Mouse (Mus musculus): Measurements from ENCODE around the gene Ndst4. TPM values are rescaled to one million over a fixed set of nuclear protein-coding genes. Genes with fewer than 3 reads are reported as not detected.

Ndst4 gene
- polyA plus RNA-seq, 1 experiment from 2014 or later, result 0.38 TPM

- 65% methylated on average over 8 of the region's 8 CpGs for WGBS
- H3K4me3 ChIP-seq (ENCODE audit: low read depth, low read length), result no peak overlapping the region
- H3K9me3 ChIP-seq (ENCODE audit: control insufficient read depth, low read length), result no peaks in the 10 kb centered on the region
- H3K4me2 ChIP-seq (ENCODE audit: low read depth, low read length), result no peak overlapping the region
- ATAC-seq (ENCODE audit: low read depth), result no peak
- no peak overlapping the region for H3K9ac ChIP-seq (ENCODE audit: low read depth, low read length)
- H3K27me3 ChIP-seq (replicated peaks; ENCODE audit: control insufficient read depth, insufficient read depth, low read length), result no peaks in the 10 kb centered on the region
- no peaks in the 10 kb centered on the region for H3K36me3 ChIP-seq (ENCODE audit: control insufficient read depth, insufficient read depth, low read length)
- H3K4me1 ChIP-seq (ENCODE audit: control insufficient read depth, insufficient read depth, low read length), result no peaks in the 10 kb centered on the region
- no peak for DNase-seq (ENCODE audit: low spot score)
- no peak overlapping the region for H3K27ac ChIP-seq (replicated peaks; ENCODE audit: low read depth, low read length)
Measured at GRCm38 (mm10) chr3:125683460-125684230, 279.8 kb downstream of the Ndst4 start.

GRCm38 (mm10) chr3:125684583-125684982 lies 280.7 kb downstream of the Ndst4 start:
- no peaks in the 10 kb centered on the region for H3K4me1 ChIP-seq (ENCODE audit: control insufficient read depth, insufficient read depth, low read length)
- H3K4me2 ChIP-seq (ENCODE audit: low read depth, low read length), result no peak overlapping the region
- H3K9ac ChIP-seq (ENCODE audit: low read depth, low read length), result no peak overlapping the region
- H3K27ac ChIP-seq (replicated peaks; ENCODE audit: low read depth, low read length), result no peak overlapping the region
- no peaks in the 10 kb centered on the region for H3K36me3 ChIP-seq (ENCODE audit: control insufficient read depth, insufficient read depth, low read length)
- DNase-seq (ENCODE audit: low spot score), result no peak
- no peaks in the 10 kb centered on the region for H3K9me3 ChIP-seq (ENCODE audit: control insufficient read depth, low read length)
- 80% methylated on average over 1 of the region's 1 CpGs for WGBS
- ATAC-seq (ENCODE audit: low read depth), result no peak
- no peaks in the 10 kb centered on the region for H3K27me3 ChIP-seq (replicated peaks; ENCODE audit: control insufficient read depth, insufficient read depth, low read length)
- H3K4me3 ChIP-seq (ENCODE audit: low read depth, low read length), result no peak overlapping the region

DNA sequence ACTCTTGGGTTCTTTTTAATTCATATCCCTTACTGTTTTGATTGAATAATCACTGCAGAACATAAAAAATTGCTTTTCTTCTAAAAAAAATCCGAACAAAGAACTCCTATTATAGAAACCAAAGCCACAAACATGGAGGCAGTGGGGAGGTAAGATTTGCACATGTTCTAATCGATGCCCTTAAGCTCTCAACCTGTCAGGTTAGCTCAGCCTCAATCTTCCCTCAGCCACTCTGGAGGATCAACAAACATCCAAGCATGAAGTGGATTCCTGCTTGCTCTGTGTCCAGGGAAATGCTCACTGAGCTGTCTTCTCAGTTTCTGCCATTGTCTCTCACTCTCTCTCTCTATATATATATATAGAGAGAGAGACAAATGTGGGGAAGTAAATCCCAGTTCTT lies 283.7 kb downstream of the Ndst4 start:
- WGBS, result 44% methylated on average over 2 of the region's 2 CpGs
- H3K9me3 ChIP-seq (ENCODE audit: control insufficient read depth, low read length), result no peaks in the 10 kb centered on the region
- H3K4me1 ChIP-seq (ENCODE audit: control insufficient read depth, insufficient read depth, low read length), result no peaks in the 10 kb centered on the region
- ATAC-seq (ENCODE audit: low read depth) (no peak), DNase-seq (ENCODE audit: low spot score) (peak; percentile 9)
- no peaks in the 10 kb centered on the region for H3K36me3 ChIP-seq (ENCODE audit: control insufficient read depth, insufficient read depth, low read length)
- no peak overlapping the region for H3K9ac ChIP-seq (ENCODE audit: low read depth, low read length)
- H3K27me3 ChIP-seq (replicated peaks; ENCODE audit: control insufficient read depth, insufficient read depth, low read length), result no peaks in the 10 kb centered on the region
- H3K4me2 ChIP-seq (ENCODE audit: low read depth, low read length), result no peak overlapping the region
- no peak overlapping the region for H3K27ac ChIP-seq (replicated peaks; ENCODE audit: low read depth, low read length)
- H3K4me3 ChIP-seq (ENCODE audit: low read depth, low read length), result no peak overlapping the region

DNA sequence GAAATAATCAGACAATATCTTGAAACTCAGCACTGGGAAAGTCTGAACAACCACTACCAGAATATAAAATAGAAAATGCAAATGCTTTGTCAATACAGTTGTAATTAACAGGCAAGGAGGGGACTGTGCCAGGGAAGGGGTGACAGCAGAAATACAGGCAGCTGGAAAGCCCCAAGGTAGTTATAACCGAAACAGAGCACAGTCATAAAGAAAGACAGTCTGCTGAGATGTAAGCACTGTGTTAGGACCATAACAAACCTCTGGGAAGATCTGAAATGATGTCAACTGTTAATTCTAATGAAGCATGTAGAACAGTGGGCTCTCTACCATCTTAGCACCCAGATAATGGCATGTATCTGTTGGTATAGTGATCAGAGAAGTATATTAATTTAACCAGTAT lies 287.1 kb downstream of the Ndst4 start:
- no peak overlapping the region for H3K4me3 ChIP-seq (ENCODE audit: low read depth, low read length)
- no peaks in the 10 kb centered on the region for H3K36me3 ChIP-seq (ENCODE audit: control insufficient read depth, insufficient read depth, low read length)
- H3K27ac ChIP-seq (replicated peaks; ENCODE audit: low read depth, low read length), result no peak overlapping the region
- WGBS, result 70% methylated on average over 1 of the region's 1 CpGs
- no peak for DNase-seq (ENCODE audit: low spot score)
- no peaks in the 10 kb centered on the region for H3K27me3 ChIP-seq (replicated peaks; ENCODE audit: control insufficient read depth, insufficient read depth, low read length)
- ATAC-seq (ENCODE audit: low read depth), result no peak
- H3K4me2 ChIP-seq (ENCODE audit: low read depth, low read length), result no peak overlapping the region
- no peaks in the 10 kb centered on the region for H3K4me1 ChIP-seq (ENCODE audit: control insufficient read depth, insufficient read depth, low read length)
- no peaks in the 10 kb centered on the region for H3K9me3 ChIP-seq (ENCODE audit: control insufficient read depth, low read length)
- H3K9ac ChIP-seq (ENCODE audit: low read depth, low read length), result no peak overlapping the region

DNA sequence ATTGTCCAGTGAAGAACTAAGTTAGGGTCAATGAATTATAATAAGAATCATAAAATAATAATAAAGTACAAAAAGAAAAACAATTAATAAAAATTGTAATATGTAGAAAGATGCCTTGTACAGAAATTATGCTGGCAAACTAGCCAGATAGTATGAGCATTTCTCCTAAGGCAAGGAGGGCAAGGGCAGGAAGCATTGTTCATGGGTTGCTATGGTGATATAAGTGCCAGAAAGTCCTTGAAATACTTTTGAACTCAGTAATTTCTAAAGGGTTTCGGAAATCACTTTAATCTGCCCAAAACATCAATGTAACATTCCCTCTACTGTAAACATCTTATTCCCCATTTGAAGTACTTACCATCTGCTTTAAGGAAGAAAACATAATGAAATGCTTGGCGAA lies 319.1 kb downstream of the Ndst4 start:
- 66% methylated on average over 2 of the region's 2 CpGs for WGBS
- ATAC-seq (ENCODE audit: low read depth), result no peak
- DNase-seq (ENCODE audit: low spot score), result no peak

GRCm38 (mm10) chr3:125734945-125735344 lies 331.1 kb downstream of the Ndst4 start:
- H3K9ac ChIP-seq (ENCODE audit: low read depth, low read length), result no peak overlapping the region
- no peak for ATAC-seq (ENCODE audit: low read depth)
- no peak overlapping the region for H3K27ac ChIP-seq (replicated peaks; ENCODE audit: low read depth, low read length)
- no peak overlapping the region for H3K4me2 ChIP-seq (ENCODE audit: low read depth, low read length)
- no peak for DNase-seq (ENCODE audit: low spot score)
- no peaks in the 10 kb centered on the region for H3K9me3 ChIP-seq (ENCODE audit: control insufficient read depth, low read length)
- H3K36me3 ChIP-seq (ENCODE audit: control insufficient read depth, insufficient read depth, low read length), result no peaks in the 10 kb centered on the region
- no peaks in the 10 kb centered on the region for H3K4me1 ChIP-seq (ENCODE audit: control insufficient read depth, insufficient read depth, low read length)
- H3K4me3 ChIP-seq (ENCODE audit: low read depth, low read length), result no peak overlapping the region
- 79% methylated on average over 2 of the region's 2 CpGs for WGBS
- H3K27me3 ChIP-seq (replicated peaks; ENCODE audit: control insufficient read depth, insufficient read depth, low read length), result no peaks in the 10 kb centered on the region

More for the DNA sequence above, 319.1 kb downstream of the Ndst4 start:
- H3K36me3 ChIP-seq (ENCODE audit: control insufficient read depth, insufficient read depth, low read length), result no peaks in the 10 kb centered on the region
- H3K4me3 ChIP-seq (ENCODE audit: low read depth, low read length), result no peak overlapping the region
- no peak overlapping the region for H3K4me2 ChIP-seq (ENCODE audit: low read depth, low read length)
- H3K4me1 ChIP-seq (ENCODE audit: control insufficient read depth, insufficient read depth, low read length), result no peaks in the 10 kb centered on the region
- H3K9ac ChIP-seq (ENCODE audit: low read depth, low read length), result no peak overlapping the region
- no peaks in the 10 kb centered on the region for H3K9me3 ChIP-seq (ENCODE audit: control insufficient read depth, low read length)
- H3K27ac ChIP-seq (replicated peaks; ENCODE audit: low read depth, low read length), result no peak overlapping the region
- no peaks in the 10 kb centered on the region for H3K27me3 ChIP-seq (replicated peaks; ENCODE audit: control insufficient read depth, insufficient read depth, low read length)

GRCm38 (mm10) chr3:125744468-125745141 lies 340.7 kb downstream of the Ndst4 start:
- Histone ChIP-seq H3K9ac (ENCODE audit: low read depth, low read length) (no peak overlapping the region), H3K27ac (replicated peaks; ENCODE audit: low read depth, low read length) (no peak overlapping the region), H3K36me3 (ENCODE audit: control insufficient read depth, insufficient read depth, low read length) (no peaks in the 10 kb centered on the region), H3K9me3 (ENCODE audit: control insufficient read depth, low read length) (no peaks in the 10 kb centered on the region), H3K27me3 (replicated peaks; ENCODE audit: control insufficient read depth, insufficient read depth, low read length) (no peaks in the 10 kb centered on the region), H3K4me1 (ENCODE audit: control insufficient read depth, insufficient read depth, low read length) (no peaks in the 10 kb centered on the region), H3K4me3 (ENCODE audit: low read depth, low read length) (no peak overlapping the region), H3K4me2 (ENCODE audit: low read depth, low read length) (no peak overlapping the region)
- ATAC-seq (ENCODE audit: low read depth) (no peak), DNase-seq (ENCODE audit: low spot score) (no peak)
- WGBS, result 71% methylated on average over 3 of the region's 3 CpGs

DNA sequence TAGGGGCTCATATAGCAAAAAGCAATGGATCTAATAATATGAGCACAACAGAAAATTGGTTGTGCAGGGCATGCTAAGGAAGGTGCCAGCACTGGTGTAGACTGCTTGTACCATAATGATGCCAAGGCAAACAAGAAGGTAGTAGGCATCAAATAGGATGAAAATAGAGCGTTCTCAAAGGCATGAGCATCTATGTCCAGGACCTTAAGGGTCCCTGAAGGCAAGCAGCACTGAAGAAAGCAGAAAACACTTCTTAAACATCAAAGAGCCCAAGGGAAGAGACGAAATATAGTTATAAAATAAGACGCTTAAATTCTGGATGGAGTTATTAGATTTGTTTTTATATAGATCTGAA lies 341.2 kb downstream of the Ndst4 start:
- no peaks in the 10 kb centered on the region for H3K4me1 ChIP-seq (ENCODE audit: control insufficient read depth, insufficient read depth, low read length)
- no peaks in the 10 kb centered on the region for H3K36me3 ChIP-seq (ENCODE audit: control insufficient read depth, insufficient read depth, low read length)
- H3K27me3 ChIP-seq (replicated peaks; ENCODE audit: control insufficient read depth, insufficient read depth, low read length), result no peaks in the 10 kb centered on the region
- ATAC-seq (ENCODE audit: low read depth) (no peak), DNase-seq (ENCODE audit: low spot score) (no peak)
- 74% methylated on average over 3 of the region's 3 CpGs for WGBS
- H3K9me3 ChIP-seq (ENCODE audit: control insufficient read depth, low read length), result no peaks in the 10 kb centered on the region
- no peak overlapping the region for H3K4me3 ChIP-seq (ENCODE audit: low read depth, low read length)
- H3K9ac ChIP-seq (ENCODE audit: low read depth, low read length), result no peak overlapping the region
- no peak overlapping the region for H3K4me2 ChIP-seq (ENCODE audit: low read depth, low read length)
- no peak overlapping the region for H3K27ac ChIP-seq (replicated peaks; ENCODE audit: low read depth, low read length)

DNA sequence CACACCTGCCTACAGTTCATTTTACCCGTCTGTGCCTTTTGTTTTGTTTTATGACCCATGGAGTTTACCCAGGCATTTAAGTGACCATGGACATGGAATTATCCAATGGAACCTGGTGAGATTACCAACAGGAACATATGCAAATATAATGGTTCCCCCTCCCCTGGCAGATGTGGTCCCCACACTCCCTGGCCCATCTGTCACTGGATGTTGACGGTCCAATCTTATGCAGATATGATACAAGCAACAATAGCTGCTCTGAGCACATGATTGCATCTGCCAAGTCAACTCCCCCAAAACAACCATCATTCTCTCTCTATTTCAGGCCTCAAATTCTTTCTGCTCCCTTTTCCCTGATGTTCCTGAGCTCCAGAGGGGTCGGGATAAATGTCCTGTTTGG lies 342.5 kb downstream of the Ndst4 start:
- 75% methylated on average over 3 of the region's 3 CpGs for WGBS
- no peak overlapping the region for H3K9ac ChIP-seq (ENCODE audit: low read depth, low read length)
- no peaks in the 10 kb centered on the region for H3K4me1 ChIP-seq (ENCODE audit: control insufficient read depth, insufficient read depth, low read length)
- H3K4me2 ChIP-seq (ENCODE audit: low read depth, low read length), result no peak overlapping the region
- H3K36me3 ChIP-seq (ENCODE audit: control insufficient read depth, insufficient read depth, low read length), result no peaks in the 10 kb centered on the region
- ATAC-seq (ENCODE audit: low read depth), result no peak
- no peaks in the 10 kb centered on the region for H3K27me3 ChIP-seq (replicated peaks; ENCODE audit: control insufficient read depth, insufficient read depth, low read length)
- no peak overlapping the region for H3K27ac ChIP-seq (replicated peaks; ENCODE audit: low read depth, low read length)
- no peak overlapping the region for H3K4me3 ChIP-seq (ENCODE audit: low read depth, low read length)
- no peak for DNase-seq (ENCODE audit: low spot score)
- no peaks in the 10 kb centered on the region for H3K9me3 ChIP-seq (ENCODE audit: control insufficient read depth, low read length)

Data from embryonic facial prominence, embryonic 14.5 days (tissue).